Mouse (Mus musculus): ENCODE results near the gene Adamts4. TPM values are rescaled to one million over a fixed set of nuclear protein-coding genes. Genes with fewer than 3 reads are reported as not detected.

Adamts4 gene
- polyA plus RNA-seq, 1 experiment: 6.7 TPM

- TF ChIP-seq MYOD1 (IDR thresholded peaks at IDR 0.05; ENCODE audit: control insufficient read depth, insufficient read length, low read depth) (no peak), USF1 (IDR thresholded peaks at IDR 0.05; ENCODE audit: low read depth) (no peak), MAX (IDR thresholded peaks at IDR 0.05) (no peak), CTCF (IDR thresholded peaks at IDR 0.05; ENCODE audit: control insufficient read depth, insufficient read depth, insufficient read length) (no peak), MYOG (IDR thresholded peaks at IDR 0.05; ENCODE audit: control insufficient read depth, extremely low read depth, insufficient read length) (no peak), FOSL1 (IDR thresholded peaks at IDR 0.05; ENCODE audit: insufficient read depth, low read length, poor library complexity, severe bottlenecking) (no peak), CEBPB (IDR thresholded peaks at IDR 0.05; ENCODE audit: low read depth) (no peak)
- Histone ChIP-seq H3K4me3 (ENCODE audit: insufficient read depth, poor library complexity, severe bottlenecking) (no peak overlapping the region), H3K79me3 (ENCODE audit: low read depth) (no peaks in the 10 kb centered on the region), H3K79me2 (ENCODE audit: control insufficient read depth, insufficient read depth) (no peaks in the 10 kb centered on the region), H3K36me3 (ENCODE audit: control insufficient read depth, insufficient read depth) (peaks cover 5% of the 10 kb centered on the region), H3ac (ENCODE audit: control insufficient read depth, insufficient read length, low read depth) (no peak overlapping the region), H3K27me3 (ENCODE audit: control insufficient read depth, insufficient read depth, insufficient read length) (no peaks in the 10 kb centered on the region)
Measured at GRCm38 (mm10) chr1:171252415-171252814, 2.2 kb downstream of the Adamts4 start.

GRCm38 (mm10) chr1:171256095-171256818, 6.0 kb downstream of the Adamts4 start:
- H3K27me3 ChIP-seq (ENCODE audit: control insufficient read depth, insufficient read depth, insufficient read length): no peaks in the 10 kb centered on the region
- H3ac ChIP-seq (ENCODE audit: control insufficient read depth, insufficient read length, low read depth): no peak overlapping the region
- H3K79me2 ChIP-seq (ENCODE audit: control insufficient read depth, insufficient read depth): no peaks in the 10 kb centered on the region
- TF ChIP-seq MAX (IDR thresholded peaks at IDR 0.05) (no peak), CTCF (IDR thresholded peaks at IDR 0.05; ENCODE audit: control insufficient read depth, insufficient read depth, insufficient read length) (no peak), MYOG (IDR thresholded peaks at IDR 0.05; ENCODE audit: control insufficient read depth, extremely low read depth, insufficient read length) (no peak), MYOD1 (IDR thresholded peaks at IDR 0.05; ENCODE audit: control insufficient read depth, insufficient read length, low read depth) (no peak), FOSL1 (IDR thresholded peaks at IDR 0.05; ENCODE audit: insufficient read depth, low read length, poor library complexity, severe bottlenecking) (no peak), CEBPB (IDR thresholded peaks at IDR 0.05; ENCODE audit: low read depth) (no peak), USF1 (IDR thresholded peaks at IDR 0.05; ENCODE audit: low read depth) (no peak)
- H3K79me3 ChIP-seq (ENCODE audit: low read depth): no peaks in the 10 kb centered on the region
- peaks cover 9% of the 10 kb centered on the region for H3K36me3 ChIP-seq (ENCODE audit: control insufficient read depth, insufficient read depth)
- H3K4me3 ChIP-seq (ENCODE audit: insufficient read depth, poor library complexity, severe bottlenecking): no peak overlapping the region

- Histone ChIP-seq H3K79me2 (ENCODE audit: control insufficient read depth, insufficient read depth) (no peaks in the 10 kb centered on the region), H3K79me3 (ENCODE audit: low read depth) (no peaks in the 10 kb centered on the region), H3ac (ENCODE audit: control insufficient read depth, insufficient read length, low read depth) (no peak overlapping the region), H3K4me3 (ENCODE audit: insufficient read depth, poor library complexity, severe bottlenecking) (no peak overlapping the region), H3K27me3 (ENCODE audit: control insufficient read depth, insufficient read depth, insufficient read length) (no peaks in the 10 kb centered on the region), H3K36me3 (ENCODE audit: control insufficient read depth, insufficient read depth) (peaks cover 9% of the 10 kb centered on the region)
- TF ChIP-seq MAX (IDR thresholded peaks at IDR 0.05) (no peak), CEBPB (IDR thresholded peaks at IDR 0.05; ENCODE audit: low read depth) (no peak), CTCF (IDR thresholded peaks at IDR 0.05; ENCODE audit: control insufficient read depth, insufficient read depth, insufficient read length) (peak; percentile 39)
Measured at GRCm38 (mm10) chr1:171256937-171257548, 6.8 kb downstream of the Adamts4 start.

GRCm38 (mm10) chr1:171257781-171258180, 7.6 kb downstream of the Adamts4 start:
- Histone ChIP-seq H3K79me3 (ENCODE audit: low read depth) (no peaks in the 10 kb centered on the region), H3K79me2 (ENCODE audit: control insufficient read depth, insufficient read depth) (no peaks in the 10 kb centered on the region), H3K36me3 (ENCODE audit: control insufficient read depth, insufficient read depth) (peaks cover 9% of the 10 kb centered on the region), H3K4me3 (ENCODE audit: insufficient read depth, poor library complexity, severe bottlenecking) (no peak overlapping the region), H3ac (ENCODE audit: control insufficient read depth, insufficient read length, low read depth) (no peak overlapping the region), H3K27me3 (ENCODE audit: control insufficient read depth, insufficient read depth, insufficient read length) (no peaks in the 10 kb centered on the region)
- no peak for TF ChIP-seq USF1 (IDR thresholded peaks at IDR 0.05; ENCODE audit: low read depth)
- no peak for TF ChIP-seq CEBPB (IDR thresholded peaks at IDR 0.05; ENCODE audit: low read depth)
- no peak for TF ChIP-seq MYOD1 (IDR thresholded peaks at IDR 0.05; ENCODE audit: control insufficient read depth, insufficient read length, low read depth)
- no peak for TF ChIP-seq CTCF (IDR thresholded peaks at IDR 0.05; ENCODE audit: control insufficient read depth, insufficient read depth, insufficient read length)
- no peak for TF ChIP-seq FOSL1 (IDR thresholded peaks at IDR 0.05; ENCODE audit: insufficient read depth, low read length, poor library complexity, severe bottlenecking)
- TF ChIP-seq MYOG (IDR thresholded peaks at IDR 0.05; ENCODE audit: control insufficient read depth, extremely low read depth, insufficient read length): no peak
- TF ChIP-seq MAX (IDR thresholded peaks at IDR 0.05): no peak

- H3K79me3 ChIP-seq (ENCODE audit: low read depth): no peaks in the 10 kb centered on the region
- H3ac ChIP-seq (ENCODE audit: control insufficient read depth, insufficient read length, low read depth): no peak overlapping the region
- H3K79me2 ChIP-seq (ENCODE audit: control insufficient read depth, insufficient read depth): no peaks in the 10 kb centered on the region
- no peaks in the 10 kb centered on the region for H3K27me3 ChIP-seq (ENCODE audit: control insufficient read depth, insufficient read depth, insufficient read length)
- TF ChIP-seq CEBPB (IDR thresholded peaks at IDR 0.05; ENCODE audit: low read depth) (no peak), MYOD1 (IDR thresholded peaks at IDR 0.05; ENCODE audit: control insufficient read depth, insufficient read length, low read depth) (no peak), MYOG (IDR thresholded peaks at IDR 0.05; ENCODE audit: control insufficient read depth, extremely low read depth, insufficient read length) (no peak), MAX (IDR thresholded peaks at IDR 0.05) (no peak), USF1 (IDR thresholded peaks at IDR 0.05; ENCODE audit: low read depth) (no peak), FOSL1 (IDR thresholded peaks at IDR 0.05; ENCODE audit: insufficient read depth, low read length, poor library complexity, severe bottlenecking) (no peak), CTCF (IDR thresholded peaks at IDR 0.05; ENCODE audit: control insufficient read depth, insufficient read depth, insufficient read length) (no peak)
- peaks cover 7% of the 10 kb centered on the region for H3K36me3 ChIP-seq (ENCODE audit: control insufficient read depth, insufficient read depth)
- no peak overlapping the region for H3K4me3 ChIP-seq (ENCODE audit: insufficient read depth, poor library complexity, severe bottlenecking)
Measured at GRCm38 (mm10) chr1:171258921-171259320, 8.7 kb downstream of the Adamts4 start.

Measured in C2C12 (cell line).